Mouse (Mus musculus): ENCODE measurements around the gene Knop1. TPM values are rescaled to one million over a fixed set of nuclear protein-coding genes. Genes with fewer than 3 reads are reported as not detected.

Knop1 gene
- polyA plus RNA-seq, 1 experiment = 26.1 TPM

DNA sequence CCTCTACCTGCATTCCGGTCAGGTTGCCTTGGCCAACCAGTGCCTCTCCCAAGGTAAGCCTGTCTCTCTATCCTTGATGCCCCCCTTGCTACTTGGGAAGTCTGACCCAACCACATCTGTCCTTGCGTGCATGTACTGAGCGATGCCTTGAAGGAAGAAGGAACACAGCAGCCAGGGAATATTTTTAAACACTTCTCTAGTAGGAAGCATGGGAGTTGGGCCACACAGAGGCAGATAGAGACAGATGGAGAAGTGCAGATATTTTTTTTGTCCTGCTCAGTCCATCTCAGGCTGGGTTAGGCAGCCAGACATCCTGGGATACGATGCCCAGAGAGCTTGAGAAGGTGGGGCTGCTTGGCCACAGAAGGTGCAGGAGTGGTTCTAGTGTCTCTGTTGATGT is 42.5 kb downstream of the Knop1 start:
- no peaks in the 10 kb centered on the region for H3K27me3 ChIP-seq (ENCODE audit: control insufficient read depth, insufficient read depth, low read length)
- no peak overlapping the region for H3K4me3 ChIP-seq (ENCODE audit: control insufficient read depth, low read depth, low read length)
- H3K4me1 ChIP-seq (ENCODE audit: control insufficient read depth, insufficient read depth, low read length) = no peaks in the 10 kb centered on the region
- TF ChIP-seq POLR2A (IDR thresholded peaks at IDR 0.05; ENCODE audit: control insufficient read depth, low read depth, low read length) (no peak), CTCF (IDR thresholded peaks at IDR 0.05; ENCODE audit: control insufficient read depth, insufficient read depth, insufficient replicate concordance, low read depth, low read length) (no peak)
- H3K27ac ChIP-seq (ENCODE audit: control insufficient read depth, insufficient read depth, low read depth, low read length) = no peak overlapping the region
- H3K36me3 ChIP-seq (ENCODE audit: control insufficient read depth, insufficient read depth, low read length) = no peaks in the 10 kb centered on the region; the same call in 1 of the 2 replicates

- no peaks in the 10 kb centered on the region for H3K27me3 ChIP-seq (ENCODE audit: control insufficient read depth, insufficient read depth, low read length)
- H3K4me1 ChIP-seq (ENCODE audit: control insufficient read depth, insufficient read depth, low read length) = no peaks in the 10 kb centered on the region
- no peak overlapping the region for H3K4me3 ChIP-seq (ENCODE audit: control insufficient read depth, low read depth, low read length)
- no peak overlapping the region for H3K27ac ChIP-seq (ENCODE audit: control insufficient read depth, insufficient read depth, low read depth, low read length)
- TF ChIP-seq POLR2A (IDR thresholded peaks at IDR 0.05; ENCODE audit: control insufficient read depth, low read depth, low read length) = no peak
- TF ChIP-seq CTCF (IDR thresholded peaks at IDR 0.05; ENCODE audit: control insufficient read depth, insufficient read depth, insufficient replicate concordance, low read depth, low read length) = no peak
- no peaks in the 10 kb centered on the region; the same call in 1 of the 2 replicates for H3K36me3 ChIP-seq (ENCODE audit: control insufficient read depth, insufficient read depth, low read length)
Observed at GRCm38 (mm10) chr7:118811407-118812106, 44.5 kb downstream of the Knop1 start.

GRCm38 (mm10) chr7:118807899-118808298 is 48.2 kb downstream of the Knop1 start:
- H3K4me1 ChIP-seq (ENCODE audit: control insufficient read depth, insufficient read depth, low read length) = no peaks in the 10 kb centered on the region
- no peaks in the 10 kb centered on the region for H3K27me3 ChIP-seq (ENCODE audit: control insufficient read depth, insufficient read depth, low read length)
- H3K27ac ChIP-seq (ENCODE audit: control insufficient read depth, insufficient read depth, low read depth, low read length) = no peak overlapping the region
- no peak overlapping the region for H3K4me3 ChIP-seq (ENCODE audit: control insufficient read depth, low read depth, low read length)
- no peaks in the 10 kb centered on the region for H3K36me3 ChIP-seq (ENCODE audit: control insufficient read depth, insufficient read depth, low read length)
- TF ChIP-seq CTCF (IDR thresholded peaks at IDR 0.05; ENCODE audit: control insufficient read depth, insufficient read depth, insufficient replicate concordance, low read depth, low read length) (no peak), POLR2A (IDR thresholded peaks at IDR 0.05; ENCODE audit: control insufficient read depth, low read depth, low read length) (no peak)

DNA sequence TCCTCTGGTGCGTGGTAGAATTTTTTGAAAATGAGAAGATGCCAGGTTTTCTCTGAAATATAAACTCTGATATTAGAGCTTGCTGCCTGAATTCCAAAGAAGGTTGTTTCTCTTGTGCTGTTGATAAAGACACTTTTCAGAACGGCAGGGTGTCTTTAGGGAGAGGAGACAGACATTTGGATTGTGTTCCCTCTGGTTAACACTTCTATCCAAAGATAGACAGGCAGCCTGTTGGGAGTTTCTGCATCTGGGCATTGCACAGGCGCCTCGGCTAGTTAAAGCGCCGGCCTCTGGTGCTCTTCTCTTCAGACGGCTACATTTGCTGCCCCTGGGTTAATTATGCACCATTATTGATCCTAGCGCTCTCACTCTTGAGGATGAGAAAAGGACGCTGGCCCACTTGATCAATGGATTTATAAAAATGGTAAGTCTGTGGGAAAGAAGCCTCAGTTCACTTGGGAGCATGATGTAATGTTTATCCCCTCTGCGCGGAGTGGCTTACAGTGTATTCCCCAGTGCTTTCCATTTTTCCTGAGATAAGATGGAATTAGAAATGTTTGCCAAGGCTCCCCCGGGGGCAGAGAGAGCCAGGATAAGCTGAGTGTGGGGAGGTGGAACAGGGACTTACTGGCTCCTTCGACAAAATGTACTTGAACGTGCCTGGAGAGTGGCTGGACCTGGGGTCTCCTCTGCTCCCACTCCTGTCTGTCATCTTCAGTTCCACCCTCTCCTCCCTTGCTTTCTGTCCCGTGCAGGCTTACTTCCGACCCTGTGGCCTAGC is 49.2 kb downstream of the Knop1 start:
- TF ChIP-seq CTCF (IDR thresholded peaks at IDR 0.05; ENCODE audit: control insufficient read depth, insufficient read depth, insufficient replicate concordance, low read depth, low read length) (no peak), POLR2A (IDR thresholded peaks at IDR 0.05; ENCODE audit: control insufficient read depth, low read depth, low read length) (no peak)
- H3K27me3 ChIP-seq (ENCODE audit: control insufficient read depth, insufficient read depth, low read length) = no peaks in the 10 kb centered on the region
- peak overlapping the region; percentile 74 for H3K27ac ChIP-seq (ENCODE audit: control insufficient read depth, insufficient read depth, low read depth, low read length)
- H3K4me1 ChIP-seq (ENCODE audit: control insufficient read depth, insufficient read depth, low read length) = no peaks in the 10 kb centered on the region
- no peaks in the 10 kb centered on the region for H3K36me3 ChIP-seq (ENCODE audit: control insufficient read depth, insufficient read depth, low read length)
- no peak overlapping the region for H3K4me3 ChIP-seq (ENCODE audit: control insufficient read depth, low read depth, low read length)

DNA sequence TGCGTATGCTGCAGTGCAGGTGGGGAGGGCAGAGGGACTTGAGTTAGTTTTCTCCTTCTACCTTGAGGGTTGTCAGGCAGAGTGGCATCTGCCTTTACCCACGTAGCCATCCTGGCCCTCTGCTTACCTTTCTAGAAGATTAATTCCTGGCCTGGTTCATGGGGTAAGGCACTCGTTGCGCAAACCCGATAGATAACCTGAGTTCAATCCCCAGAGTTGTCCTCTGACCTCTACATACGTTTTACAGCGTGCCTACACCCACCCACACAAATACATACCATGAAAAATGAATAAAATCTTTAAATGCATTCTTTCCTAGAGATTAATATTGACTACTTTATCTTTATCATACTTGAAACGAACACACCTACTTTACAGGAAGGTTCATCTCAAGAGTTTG is 52.6 kb downstream of the Knop1 start:
- Histone ChIP-seq H3K4me3 (ENCODE audit: control insufficient read depth, low read depth, low read length) (no peak overlapping the region), H3K36me3 (ENCODE audit: control insufficient read depth, insufficient read depth, low read length) (no peaks in the 10 kb centered on the region; the same call in 1 of the 2 replicates), H3K4me1 (ENCODE audit: control insufficient read depth, insufficient read depth, low read length) (no peaks in the 10 kb centered on the region), H3K27me3 (ENCODE audit: control insufficient read depth, insufficient read depth, low read length) (no peaks in the 10 kb centered on the region), H3K27ac (ENCODE audit: control insufficient read depth, insufficient read depth, low read depth, low read length) (no peak overlapping the region)
- TF ChIP-seq POLR2A (IDR thresholded peaks at IDR 0.05; ENCODE audit: control insufficient read depth, low read depth, low read length) = no peak
- TF ChIP-seq CTCF (IDR thresholded peaks at IDR 0.05; ENCODE audit: control insufficient read depth, insufficient read depth, insufficient replicate concordance, low read depth, low read length) = no peak

DNA sequence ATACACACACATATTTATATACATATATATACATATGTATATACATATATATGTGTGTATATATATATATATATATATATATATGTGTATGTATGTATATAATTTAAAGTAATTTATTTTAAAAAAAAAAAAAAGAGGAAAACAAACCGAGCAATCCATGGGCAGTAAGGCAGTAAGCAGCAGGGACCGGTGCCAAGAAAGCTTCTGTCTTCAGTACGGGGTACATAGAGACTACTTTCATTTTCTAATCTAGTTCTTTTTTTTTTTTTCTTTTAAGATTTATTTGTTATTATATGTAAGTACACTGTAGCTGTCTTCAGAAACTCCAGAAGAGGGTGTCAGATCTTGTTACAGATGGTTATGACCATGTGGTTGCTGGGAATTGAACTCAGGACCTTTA is 54.3 kb downstream of the Knop1 start:
- Histone ChIP-seq H3K4me1 (ENCODE audit: control insufficient read depth, insufficient read depth, low read length) (no peaks in the 10 kb centered on the region), H3K27me3 (ENCODE audit: control insufficient read depth, insufficient read depth, low read length) (no peaks in the 10 kb centered on the region), H3K27ac (ENCODE audit: control insufficient read depth, insufficient read depth, low read depth, low read length) (no peak overlapping the region), H3K4me3 (ENCODE audit: control insufficient read depth, low read depth, low read length) (no peak overlapping the region), H3K36me3 (ENCODE audit: control insufficient read depth, insufficient read depth, low read length) (no peaks in the 10 kb centered on the region; the same call in 1 of the 2 replicates)
- TF ChIP-seq CTCF (IDR thresholded peaks at IDR 0.05; ENCODE audit: control insufficient read depth, insufficient read depth, insufficient replicate concordance, low read depth, low read length) (no peak), POLR2A (IDR thresholded peaks at IDR 0.05; ENCODE audit: control insufficient read depth, low read depth, low read length) (no peak)

DNA sequence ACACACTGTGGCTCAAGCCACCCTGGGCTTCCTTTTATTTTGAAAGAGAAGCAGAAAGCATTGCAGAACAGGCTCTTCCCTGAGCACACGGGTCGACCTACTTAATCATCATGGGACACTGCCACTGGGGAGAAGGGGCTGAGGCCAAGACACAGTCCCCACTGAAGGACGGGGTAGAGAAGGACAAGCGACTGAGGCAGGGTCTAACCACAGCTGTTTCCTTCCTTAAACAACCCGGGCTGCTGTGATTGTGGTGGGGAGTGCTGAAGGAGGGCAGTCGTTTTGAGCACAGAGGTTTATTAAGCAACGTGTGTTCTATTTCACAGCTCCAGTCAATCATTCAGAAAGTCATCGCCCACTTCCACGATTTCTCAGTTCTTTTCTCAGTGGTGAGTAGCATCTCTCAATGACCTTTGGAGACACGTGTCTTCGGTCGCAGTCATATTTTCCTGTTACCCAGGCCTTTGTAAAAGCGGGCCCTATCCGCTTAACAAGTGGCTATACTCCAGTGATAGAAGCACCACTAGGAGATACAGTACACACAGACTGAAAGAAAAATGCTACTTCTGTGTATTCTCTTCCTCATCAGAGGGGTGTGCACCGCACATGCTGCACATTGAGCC is 55.8 kb downstream of the Knop1 start:
- TF ChIP-seq CTCF (IDR thresholded peaks at IDR 0.05; ENCODE audit: control insufficient read depth, insufficient read depth, insufficient replicate concordance, low read depth, low read length) (no peak), POLR2A (IDR thresholded peaks at IDR 0.05; ENCODE audit: control insufficient read depth, low read depth, low read length) (no peak)
- Histone ChIP-seq H3K36me3 (ENCODE audit: control insufficient read depth, insufficient read depth, low read length) (no peaks in the 10 kb centered on the region; the same call in 1 of the 2 replicates), H3K27ac (ENCODE audit: control insufficient read depth, insufficient read depth, low read depth, low read length) (peak overlapping the region; percentile 69), H3K4me1 (ENCODE audit: control insufficient read depth, insufficient read depth, low read length) (no peaks in the 10 kb centered on the region), H3K4me3 (ENCODE audit: control insufficient read depth, low read depth, low read length) (no peak overlapping the region), H3K27me3 (ENCODE audit: control insufficient read depth, insufficient read depth, low read length) (no peaks in the 10 kb centered on the region)

Measured in testis, adult 2 months (tissue).